Mouse (Mus musculus) cerebellum, postnatal 36 days (tissue): ENCODE results near the gene Apoa2.
"Not testable (repeated sequence)": the region's sequence is repeated elsewhere in the genome, so short reads cannot be mapped to it uniquely, and the experiment has no call there.

Source experiments
- DNase-seq, 2 experiments: peaks; one replicate each; pipeline ENCODE4 v3.0.0; 2021 to 2022; ENCODE audit warnings: mixed read lengths in 2 of 2

Gene Apoa2

GRCm38 (mm10) chr1:171237438-171237837 lies 12.6 kb downstream of the Apoa2 start:
- no peak for DNase-seq

DNA sequence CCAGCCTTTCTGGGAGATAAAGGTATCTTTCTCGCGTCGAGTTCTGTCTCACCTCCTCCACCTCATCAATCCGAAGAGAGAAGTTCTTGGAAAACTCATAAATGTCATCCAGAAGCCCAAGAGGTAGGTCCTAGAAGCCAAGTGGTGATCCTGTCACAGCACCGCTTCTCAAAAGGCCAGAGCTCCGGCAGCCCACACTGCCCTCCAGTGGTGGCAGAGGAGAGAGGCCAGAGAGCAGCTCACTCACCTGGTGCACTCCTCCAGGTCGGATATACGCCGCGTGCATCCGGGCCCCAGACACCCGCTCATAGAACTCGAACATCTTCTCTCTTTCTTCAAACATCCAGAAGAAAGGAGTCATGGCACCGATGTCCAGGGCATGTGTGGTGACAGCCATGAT lies 13.6 kb downstream of the Apoa2 start:
- DNase-seq = peak; percentile 49 to 61

- DNase-seq = no peak
These were observed 15.3 kb downstream of the Apoa2 start for GRCm38 (mm10) chr1:171239992-171240744.

- DNase-seq = no peak
These were observed 16.1 kb downstream of the Apoa2 start for GRCm38 (mm10) chr1:171240911-171241310.

- DNase-seq = not testable (repeated sequence)
These were observed 17.1 kb downstream of the Apoa2 start for GRCm38 (mm10) chr1:171241952-171242351.

- DNase-seq = no peak
These were observed 20.5 kb downstream of the Apoa2 start for GRCm38 (mm10) chr1:171245353-171245752.

GRCm38 (mm10) chr1:171246709-171247452 lies 22.0 kb downstream of the Apoa2 start:
- DNase-seq = peak; percentile 98 to 99

DNA sequence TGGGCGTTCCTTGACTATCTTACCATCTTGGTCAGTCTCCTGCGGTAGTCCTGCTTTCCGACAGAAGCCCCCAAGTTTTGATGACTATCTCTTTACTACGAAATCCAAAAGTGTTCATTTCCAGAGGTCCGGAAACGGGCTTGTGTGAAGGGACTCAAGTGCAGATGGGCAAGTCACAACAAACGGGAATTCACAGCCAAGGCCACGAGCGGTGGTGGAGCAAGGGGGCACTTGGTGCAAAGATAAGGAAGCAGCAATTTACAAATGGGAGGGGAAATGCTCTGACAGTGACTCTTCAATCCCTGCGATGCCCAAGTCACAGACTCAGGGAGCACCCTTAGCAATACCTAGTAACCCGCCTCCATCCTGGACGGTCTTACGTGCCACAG lies 22.6 kb downstream of the Apoa2 start:
- DNase-seq = no peak

- no peak for DNase-seq
These were observed 23.1 kb downstream of the Apoa2 start for GRCm38 (mm10) chr1:171247916-171248315.

- DNase-seq = no peak
These were observed 23.8 kb downstream of the Apoa2 start for GRCm38 (mm10) chr1:171248386-171249226.

DNA sequence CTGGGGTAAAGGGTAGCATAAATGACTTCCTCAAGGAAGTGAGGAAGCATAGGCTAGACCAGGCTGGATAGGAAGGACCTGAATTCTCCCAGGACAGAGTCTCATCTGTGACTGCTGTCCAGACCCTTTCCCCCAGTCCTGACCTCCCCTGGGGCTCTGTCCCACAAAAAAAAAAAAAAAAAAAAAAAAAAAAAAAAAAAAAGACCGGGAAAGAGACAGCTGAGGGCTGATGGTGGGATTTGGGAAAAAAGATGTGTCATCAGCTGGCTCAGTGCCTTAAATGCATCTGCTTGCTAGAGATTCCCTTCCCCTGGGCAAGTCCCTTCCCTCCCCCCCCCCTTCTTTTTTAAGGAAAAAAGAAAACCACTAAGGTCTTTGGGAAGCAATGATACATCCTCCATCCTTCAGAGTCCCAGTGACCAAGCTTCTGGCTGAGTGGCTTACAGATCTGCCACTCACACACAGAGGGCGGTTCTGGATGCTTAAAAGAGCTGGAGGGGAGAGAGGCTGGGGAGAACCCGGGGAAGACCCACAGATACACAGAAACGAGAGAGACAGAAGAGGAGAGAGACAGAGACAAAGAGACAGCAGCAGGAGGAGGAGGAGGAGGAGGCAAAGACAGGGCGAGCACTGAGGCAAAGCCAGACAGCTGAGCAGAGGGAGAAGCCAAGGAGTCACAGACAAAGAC lies 25.2 kb downstream of the Apoa2 start, which contains the start of gene Adamts4:
Gene Adamts4, plus strand, starts transcription at position 509 of the 688 bp plus-strand sequence.
- peak in 1 of 2 experiments; percentile 30 for DNase-seq

GRCm38 (mm10) chr1:171250680-171251593 lies 26.1 kb downstream of the Apoa2 start, which contains the start of gene Ndufs2:
Gene Ndufs2 (minus strand): TSS chr1:171251388.
- no peak for DNase-seq

GRCm38 (mm10) chr1:171251594-171252324 lies 26.9 kb downstream of the Apoa2 start:
- no peak for DNase-seq

DNA sequence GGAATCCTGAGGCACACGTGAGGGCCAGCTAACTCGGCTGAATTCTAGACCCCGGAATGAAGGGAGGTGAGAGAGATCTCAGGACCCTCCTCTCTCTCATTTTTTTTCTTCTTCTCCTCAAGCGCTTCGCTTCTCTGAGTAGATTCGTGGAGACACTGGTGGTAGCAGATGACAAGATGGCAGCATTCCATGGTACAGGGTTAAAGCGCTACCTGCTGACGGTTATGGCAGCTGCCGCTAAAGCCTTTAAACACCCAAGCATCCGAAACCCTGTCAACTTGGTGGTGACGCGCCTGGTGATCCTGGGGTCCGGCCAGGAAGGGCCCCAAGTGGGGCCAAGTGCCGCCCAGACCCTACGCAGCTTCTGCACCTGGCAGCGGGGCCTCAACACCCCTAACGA lies 27.6 kb downstream of the Apoa2 start:
- DNase-seq = no peak

DNA sequence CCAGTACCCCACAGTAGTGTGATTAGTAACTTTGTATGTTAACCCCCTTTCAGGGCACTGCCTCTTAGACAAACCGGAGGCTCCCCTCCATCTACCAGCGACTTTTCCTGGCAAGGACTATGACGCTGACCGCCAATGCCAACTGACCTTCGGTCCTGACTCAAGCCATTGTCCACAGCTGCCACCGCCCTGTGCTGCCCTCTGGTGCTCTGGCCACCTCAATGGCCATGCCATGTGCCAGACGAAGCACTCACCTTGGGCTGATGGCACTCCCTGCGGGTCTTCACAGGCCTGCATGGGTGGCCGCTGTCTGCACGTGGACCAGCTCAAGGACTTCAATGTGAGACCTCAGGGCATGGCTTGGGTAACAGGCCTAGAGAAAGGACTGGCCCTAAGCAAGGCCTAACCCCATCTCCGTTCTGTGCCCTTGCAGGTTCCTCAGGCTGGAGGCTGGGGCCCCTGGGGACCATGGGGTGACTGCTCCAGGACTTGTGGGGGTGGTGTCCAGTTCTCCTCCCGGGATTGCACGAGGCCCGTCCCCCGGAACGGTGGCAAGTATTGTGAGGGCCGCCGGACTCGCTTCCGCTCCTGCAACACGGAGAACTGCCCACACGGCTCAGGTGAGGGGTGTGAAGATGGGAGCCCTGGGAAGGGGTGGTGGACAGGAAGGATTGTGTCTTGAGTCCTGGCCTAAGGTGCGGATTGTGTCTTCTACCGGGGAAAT lies 31.4 kb downstream of the Apoa2 start:
- DNase-seq = no peak

- peak; percentile 51 to 61 for DNase-seq
These were observed 32.2 kb downstream of the Apoa2 start for GRCm38 (mm10) chr1:171256937-171257548.

- no peak for DNase-seq
These were observed 32.9 kb downstream of the Apoa2 start for GRCm38 (mm10) chr1:171257781-171258180.

DNA sequence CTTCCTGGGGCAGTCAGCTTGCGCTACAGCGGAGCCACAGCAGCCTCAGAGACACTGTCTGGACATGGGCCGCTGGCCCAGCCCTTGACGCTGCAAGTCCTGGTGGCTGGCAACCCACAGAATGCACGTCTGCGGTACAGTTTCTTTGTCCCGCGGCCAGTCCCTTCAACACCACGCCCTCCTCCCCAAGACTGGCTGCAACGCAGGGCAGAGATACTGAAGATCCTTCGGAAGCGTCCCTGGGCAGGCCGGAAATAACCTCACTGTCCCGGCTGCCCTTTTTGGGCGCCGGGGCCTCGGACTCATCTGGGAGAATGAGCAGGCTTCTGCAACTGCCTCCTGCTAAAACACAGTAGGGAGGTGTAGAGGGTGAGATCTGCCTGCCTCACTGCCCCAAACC lies 34.1 kb downstream of the Apoa2 start:
- DNase-seq = no peak

GRCm38 (mm10) chr1:171260316-171260715 lies 35.5 kb downstream of the Apoa2 start:
- no peak for DNase-seq
